Mouse (Mus musculus) gastrocnemius, postnatal 25 days (tissue): ENCODE data around the gene Camk1. TPM values are rescaled to one million over a fixed set of nuclear protein-coding genes. Genes with fewer than 3 reads are reported as not detected.

Experiments
- DNase-seq: peaks from one replicate; pipeline ENCODE4 v3.0.0; 2022
- total RNA-seq, 2 experiments: library from RNA; stranded (reverse); gene quantifications; 1 replicate in 1 of 2; 2 replicates in 1 of 2; pipeline ENCODE4 v1.2.3; 2021

Camk1 gene
- total RNA-seq, 2 experiments from 2014 or later, result 29.7 to 36.4 TPM

GRCm38 (mm10) chr6:113306322-113306985 is 37.3 kb downstream of the Camk1 start:
- peak; percentile 100 for DNase-seq

- DNase-seq, result no peak
These were observed 41.5 kb downstream of the Camk1 start for GRCm38 (mm10) chr6:113302258-113302657.

DNA sequence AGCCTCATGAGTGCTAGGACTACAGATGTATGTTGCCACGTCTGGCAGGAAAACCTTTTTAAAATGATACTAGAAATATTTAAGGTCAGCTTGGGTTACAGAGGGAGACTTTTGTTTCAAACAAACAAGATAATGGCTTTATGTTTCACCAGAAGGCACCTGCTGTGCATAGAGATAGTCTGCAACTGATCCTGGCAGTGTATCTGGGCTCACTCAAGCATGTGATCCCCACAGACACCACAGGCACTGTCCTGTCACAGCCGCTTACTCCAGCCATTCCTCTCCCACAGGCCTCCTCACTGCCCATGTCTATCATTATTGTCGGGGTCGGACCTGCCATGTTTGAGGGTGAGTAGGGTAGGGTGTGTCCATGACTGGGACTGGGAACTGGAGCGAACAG is 42.4 kb downstream of the Camk1 start:
- no peak for DNase-seq

GRCm38 (mm10) chr6:113296639-113297038 is 47.1 kb downstream of the Camk1 start:
- DNase-seq, result no peak

- DNase-seq, result no peak
These were observed 47.7 kb downstream of the Camk1 start for GRCm38 (mm10) chr6:113296046-113296445.

- DNase-seq, result no peak
These were observed 50.8 kb downstream of the Camk1 start for GRCm38 (mm10) chr6:113292938-113293337.

- no peak for DNase-seq
These were observed 53.4 kb downstream of the Camk1 start for GRCm38 (mm10) chr6:113290346-113290745.

GRCm38 (mm10) chr6:113289346-113289745 is 54.4 kb downstream of the Camk1 start:
- no peak for DNase-seq

DNA sequence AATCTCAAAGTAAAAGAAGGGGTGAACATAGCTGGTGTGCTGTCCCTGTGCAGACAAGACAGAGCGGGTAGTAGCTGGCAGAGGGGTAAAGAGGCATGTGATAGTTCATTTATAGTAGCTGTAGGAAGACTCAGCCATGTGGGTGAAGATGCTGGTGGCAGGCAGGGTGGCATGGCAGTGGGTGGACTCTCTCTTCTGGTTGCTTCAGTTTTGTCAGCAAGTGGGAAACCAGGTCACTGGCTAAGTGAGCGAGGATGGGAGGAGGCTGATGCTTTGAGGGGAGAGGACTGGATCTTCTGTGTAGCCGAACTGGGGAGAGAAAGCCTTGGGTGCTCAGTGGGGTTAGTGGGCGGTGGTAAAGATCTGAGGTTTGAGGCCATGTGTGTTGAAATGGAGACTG is 56.5 kb downstream of the Camk1 start:
- DNase-seq, result no peak

DNA sequence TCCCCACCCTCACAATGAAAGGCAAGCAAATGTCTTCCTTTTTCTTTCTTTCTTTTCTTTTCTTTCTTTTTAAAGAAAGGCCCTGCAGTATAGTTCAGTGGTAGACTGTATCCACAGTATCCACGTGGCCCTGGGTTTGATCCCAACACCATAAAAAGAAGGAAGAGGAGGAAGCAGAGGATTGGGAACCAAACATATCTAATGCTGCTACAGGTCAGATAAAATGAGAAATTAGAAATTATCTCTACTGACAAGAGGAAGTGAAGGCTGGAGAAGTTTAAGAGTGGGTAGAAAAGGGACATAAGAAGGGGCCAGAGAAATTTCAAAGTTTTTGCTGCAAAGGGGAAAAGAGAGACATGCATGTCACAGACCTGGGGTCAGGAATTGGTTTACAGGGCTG is 57.5 kb downstream of the Camk1 start:
- DNase-seq, result no peak

GRCm38 (mm10) chr6:113284931-113285330 is 58.9 kb downstream of the Camk1 start:
- no peak for DNase-seq

Other genes starting within 250 kb of the Camk1 start
- under 1 TPM; 0.38 to 0.54 TPM for gene Lhfpl4, start 148.6 kb downstream of the Camk1 start, total RNA-seq
- 10 to 100 TPM; 13.2 to 14.5 TPM for gene Mtmr14, start 106.1 kb downstream of the Camk1 start, total RNA-seq
- gene Cpne9, start 61.7 kb downstream of the Camk1 start, total RNA-seq, result not detected
- gene Brpf1, start 36.8 kb downstream of the Camk1 start, total RNA-seq, result 1 to 10 TPM; 7.8 to 8.3 TPM
- gene Ogg1, start 17.0 kb downstream of the Camk1 start, total RNA-seq, result 1 to 10 TPM; 4.0 to 6.0 TPM
- gene Tada3, start 33.9 kb upstream of the Camk1 start, total RNA-seq, result 10 to 100 TPM; 14.0 to 14.4 TPM
- gene Arpc4, start 34.1 kb upstream of the Camk1 start, total RNA-seq, result 10 to 100 TPM; 48.4 to 55.3 TPM
- gene Ttll3, start 45.3 kb upstream of the Camk1 start, total RNA-seq, result 1 to 10 TPM; 1.6 to 1.7 TPM
- 1 to 10 TPM; 8.0 to 9.7 TPM for gene Rpusd3, start 75.4 kb upstream of the Camk1 start, total RNA-seq
- gene Cidec, start 91.8 kb upstream of the Camk1 start, total RNA-seq, result 10 to 100 TPM in 1 of 2 experiments, 1 to 10 TPM in 1; 1.1 to 67.8 TPM
- gene Jagn1, start 98.6 kb upstream of the Camk1 start, total RNA-seq, result 10 to 100 TPM; 27.6 to 29.8 TPM
- under 1 TPM in 1 of 2 experiments, not detected in 1; 0.16 TPM for gene Il17re, start 114.5 kb upstream of the Camk1 start, total RNA-seq
- 1 to 10 TPM; 6.0 to 8.0 TPM for gene Il17rc, start 127.4 kb upstream of the Camk1 start, total RNA-seq
- 10 to 100 TPM; 39.3 to 50.6 TPM for gene Creld1, start 139.3 kb upstream of the Camk1 start, total RNA-seq
- under 1 TPM in 1 of 2 experiments, not detected in 1; 0.08 TPM for gene Prrt3, start 157.9 kb upstream of the Camk1 start, total RNA-seq
- gene Emc3, start 187.7 kb upstream of the Camk1 start, total RNA-seq, result 10 to 100 TPM; 50.3 to 66.7 TPM
- under 1 TPM; 0.41 to 0.56 TPM for gene Fancd2, start 187.7 kb upstream of the Camk1 start, total RNA-seq